Mouse (Mus musculus): ENCODE measurements around the gene Tmem141. TPM values are rescaled to one million over a fixed set of nuclear protein-coding genes. Genes with fewer than 3 reads are reported as not detected.

Gene Tmem141
- total RNA-seq, 2 experiments from 2014 or later, result 22.1 to 24.6 TPM

- no peak for DNase-seq
- intact Hi-C loops (cut with DNase I), result no loop called here
Observed at GRCm38 (mm10) chr2:25608671-25609070, 13.1 kb downstream of the Tmem141 start.

GRCm38 (mm10) chr2:25607761-25608622 is 13.8 kb downstream of the Tmem141 start, which contains the start of gene Rabl6:
Gene Rabl6, minus strand, starts transcription at chr2:25608521.
- intact Hi-C loops (cut with DNase I), result no loop called here
- DNase-seq, result peak; percentile 92 to 93

GRCm38 (mm10) chr2:25602526-25602925 is 19.3 kb downstream of the Tmem141 start:
- intact Hi-C loops (cut with DNase I), result no loop called here
- no peak for DNase-seq

GRCm38 (mm10) chr2:25600037-25600436 is 21.8 kb downstream of the Tmem141 start:
- DNase-seq, result no peak
- intact Hi-C loops (cut with DNase I), result no loop called here

GRCm38 (mm10) chr2:25598749-25599148 is 23.1 kb downstream of the Tmem141 start:
- DNase-seq, result no peak
- intact Hi-C loops (cut with DNase I), result no loop called here

GRCm38 (mm10) chr2:25596765-25597510 is 24.9 kb downstream of the Tmem141 start:
- intact Hi-C loops (cut with DNase I), result no loop called here
- no peak for DNase-seq

- intact Hi-C loops (cut with DNase I), result no loop called here
- no peak for DNase-seq
Observed at GRCm38 (mm10) chr2:25591863-25592262, 29.9 kb downstream of the Tmem141 start.

- no peak for DNase-seq
- intact Hi-C loops (cut with DNase I), result no loop called here
Observed at GRCm38 (mm10) chr2:25588227-25588907, 33.4 kb downstream of the Tmem141 start.

- DNase-seq, result no peak
- intact Hi-C loops (cut with DNase I), result no loop called here
Observed at GRCm38 (mm10) chr2:25587290-25587689, 34.5 kb downstream of the Tmem141 start.

- DNase-seq, result no peak
- intact Hi-C loops (cut with DNase I), result no loop called here
Observed at GRCm38 (mm10) chr2:25585601-25586000, 36.2 kb downstream of the Tmem141 start.

- no peak for DNase-seq
- intact Hi-C loops (cut with DNase I), result no loop called here
Observed at GRCm38 (mm10) chr2:25584856-25585255, 36.9 kb downstream of the Tmem141 start.

GRCm38 (mm10) chr2:25584152-25584551 is 37.7 kb downstream of the Tmem141 start:
- intact Hi-C loops (cut with DNase I), result no loop called here
- no peak for DNase-seq

- no peak for DNase-seq
- intact Hi-C loops (cut with DNase I), result no loop called here
Observed at GRCm38 (mm10) chr2:25583571-25583970, 38.2 kb downstream of the Tmem141 start.

- intact Hi-C loops (cut with DNase I), result no loop called here
- DNase-seq, result no peak
Observed at GRCm38 (mm10) chr2:25583120-25583481, 38.7 kb downstream of the Tmem141 start.

GRCm38 (mm10) chr2:25582466-25583119 is 39.2 kb downstream of the Tmem141 start:
- intact Hi-C loops (cut with DNase I), result no loop called here
- DNase-seq, result peak in 1 of 2 experiments; percentile 32

GRCm38 (mm10) chr2:25581901-25582301 is 39.9 kb downstream of the Tmem141 start:
- DNase-seq, result peak in 1 of 2 experiments; percentile 27
- intact Hi-C loops (cut with DNase I), result no loop called here

GRCm38 (mm10) chr2:25581294-25581864 is 40.4 kb downstream of the Tmem141 start, which contains the start of gene Ajm1:
Gene Ajm1, minus strand, starts transcription at chr2:25581757.
- peak; percentile 76 to 81 for DNase-seq
- intact Hi-C loops (cut with DNase I), result no loop called here

GRCm38 (mm10) chr2:25580621-25581101 is 41.1 kb downstream of the Tmem141 start:
- no peak for DNase-seq
- intact Hi-C loops (cut with DNase I), result no loop called here

GRCm38 (mm10) chr2:25579737-25580460 is 41.9 kb downstream of the Tmem141 start:
- intact Hi-C loops (cut with DNase I), result no loop called here
- peak in 1 of 2 experiments; percentile 43 for DNase-seq

Data from heart, postnatal 10 days (tissue).